Mouse (Mus musculus) left cerebral cortex, adult 11 months (tissue): Measurements from ENCODE around the gene Klhl35.
A peak's percentile ranks its signal among the peaks of the same experiment; 100 is the strongest.

Source experiments
- DNase-seq: peaks from one replicate; pipeline ENCODE4 v3.0.0; 2022; ENCODE audit warnings: low spot score

Klhl35 gene

GRCm38 (mm10) chr7:99465811-99466210 lies at the start of gene Klhl35:
Gene Klhl35, plus strand, starts transcription at chr7:99466004.
- no peak for DNase-seq

GRCm38 (mm10) chr7:99419311-99419710 lies 46.5 kb upstream of the Klhl35 start:
- no peak for DNase-seq

GRCm38 (mm10) chr7:99421006-99421405 lies 44.8 kb upstream of the Klhl35 start:
- DNase-seq: no peak

GRCm38 (mm10) chr7:99424538-99425155 lies 41.2 kb upstream of the Klhl35 start:
- no peak for DNase-seq

- DNase-seq: no peak
Measured at GRCm38 (mm10) chr7:99425706-99426105, 40.1 kb upstream of the Klhl35 start.

- DNase-seq: no peak
Measured at GRCm38 (mm10) chr7:99427031-99427430, 38.8 kb upstream of the Klhl35 start.

- no peak for DNase-seq
Measured at GRCm38 (mm10) chr7:99427987-99428386, 37.8 kb upstream of the Klhl35 start.

GRCm38 (mm10) chr7:99428836-99429235 lies 37.0 kb upstream of the Klhl35 start:
- no peak for DNase-seq

- DNase-seq: no peak
Measured at GRCm38 (mm10) chr7:99429786-99430185, 36.0 kb upstream of the Klhl35 start.

GRCm38 (mm10) chr7:99430246-99430645 lies 35.6 kb upstream of the Klhl35 start:
- no peak for DNase-seq

GRCm38 (mm10) chr7:99432248-99432647 lies 33.6 kb upstream of the Klhl35 start:
- peak; percentile 56 for DNase-seq

- DNase-seq: no peak
Measured at GRCm38 (mm10) chr7:99432863-99433262, 32.9 kb upstream of the Klhl35 start.

GRCm38 (mm10) chr7:99434672-99435250 lies 31.0 kb upstream of the Klhl35 start:
- no peak for DNase-seq

- DNase-seq: no peak
Measured at GRCm38 (mm10) chr7:99436530-99436929, 29.3 kb upstream of the Klhl35 start.

GRCm38 (mm10) chr7:99438881-99439280 lies 26.9 kb upstream of the Klhl35 start:
- no peak for DNase-seq

- DNase-seq: no peak
Measured at GRCm38 (mm10) chr7:99441534-99442072, 24.2 kb upstream of the Klhl35 start.

GRCm38 (mm10) chr7:99443164-99443563 lies 22.6 kb upstream of the Klhl35 start:
- no peak for DNase-seq

- no peak for DNase-seq
Measured at GRCm38 (mm10) chr7:99444012-99444411, 21.8 kb upstream of the Klhl35 start.

GRCm38 (mm10) chr7:99445833-99446232 lies 20.0 kb upstream of the Klhl35 start:
- no peak for DNase-seq

GRCm38 (mm10) chr7:99447323-99447722 lies 18.5 kb upstream of the Klhl35 start:
- DNase-seq: no peak

GRCm38 (mm10) chr7:99448619-99449018 lies 17.2 kb upstream of the Klhl35 start:
- no peak for DNase-seq

GRCm38 (mm10) chr7:99449063-99449462 lies 16.7 kb upstream of the Klhl35 start:
- no peak for DNase-seq

GRCm38 (mm10) chr7:99449751-99450150 lies 16.1 kb upstream of the Klhl35 start:
- no peak for DNase-seq

GRCm38 (mm10) chr7:99450703-99451102 lies 15.1 kb upstream of the Klhl35 start:
- DNase-seq: peak; percentile 77
